Mouse (Mus musculus) midbrain, embryonic 12.5 days (tissue): Measurements from ENCODE around the gene Hspa13. TPM values are rescaled to one million over a fixed set of nuclear protein-coding genes. Genes with fewer than 3 reads are reported as not detected.
A peak's percentile ranks its signal among the peaks of the same experiment; 100 is the strongest.

Experiments
- ATAC-seq: fragments of 200-750 bp; cut with Nextera tagmentation; 2 replicates; pipeline ENCODE4 v1.8.0; 2017; ENCODE audit warnings: low read depth, moderate TSS enrichment, moderate library complexity; ENCODE audit not compliant: low FRiP score
- H3K27ac ChIP-seq: fragments of 300-500 bp; sonication (generic); replicated peaks from 2 replicates; pipeline ENCODE4 v1.5.1; 2016; ENCODE audit warnings: mild to moderate bottlenecking
- H3K27me3 ChIP-seq: fragments of 300-500 bp; sonication (generic); 2 replicates; pipeline ENCODE4 v1.6.1; 2016; ENCODE audit warnings: mild to moderate bottlenecking
- H3K36me3 ChIP-seq: fragments of 300-500 bp; sonication (generic); 2 replicates; pipeline ENCODE4 v1.6.1; 2016
- H3K4me1 ChIP-seq: fragments of 300-500 bp; sonication (generic); 2 replicates; pipeline ENCODE4 v1.6.1; 2016
- H3K4me2 ChIP-seq: fragments of 300-500 bp; sonication (generic); replicated peaks from 2 replicates; pipeline ENCODE4 v1.6.1; 2016; ENCODE audit warnings: mild to moderate bottlenecking, moderate library complexity
- H3K4me3 ChIP-seq: fragments of 300-500 bp; sonication (generic); 2 replicates; pipeline ENCODE4 v1.5.1; 2016; ENCODE audit warnings: mild to moderate bottlenecking
- H3K9ac ChIP-seq: fragments of 300-500 bp; sonication (generic); replicated peaks from 2 replicates; pipeline ENCODE4 v1.6.1; 2016; ENCODE audit warnings: mild to moderate bottlenecking, moderate library complexity
- H3K9me3 ChIP-seq: fragments of 300-500 bp; sonication (generic); 2 replicates; pipeline ENCODE4 v1.6.1; 2016; ENCODE audit warnings: mild to moderate bottlenecking
- WGBS: fragments of 180-500 bp; shearing (Covaris S2); methylation state at CpG from one replicate; pipeline ENCODE4 v1.1.7; 2016; 5-methylcytosine and 5-hydroxymethylcytosine counted together
- polyA plus RNA-seq: library from polyadenylated mRNA; unstranded; fragments of >200 nt; fragmentation: Nextera tagmentation; extraction: Ambion mirVana; gene quantifications from 2 replicates; pipeline ENCODE4 v1.2.1, GENCODE M21; 2016

Gene Hspa13
- 39.4 and 40.0 TPM in 2 replicates for polyA plus RNA-seq

DNA sequence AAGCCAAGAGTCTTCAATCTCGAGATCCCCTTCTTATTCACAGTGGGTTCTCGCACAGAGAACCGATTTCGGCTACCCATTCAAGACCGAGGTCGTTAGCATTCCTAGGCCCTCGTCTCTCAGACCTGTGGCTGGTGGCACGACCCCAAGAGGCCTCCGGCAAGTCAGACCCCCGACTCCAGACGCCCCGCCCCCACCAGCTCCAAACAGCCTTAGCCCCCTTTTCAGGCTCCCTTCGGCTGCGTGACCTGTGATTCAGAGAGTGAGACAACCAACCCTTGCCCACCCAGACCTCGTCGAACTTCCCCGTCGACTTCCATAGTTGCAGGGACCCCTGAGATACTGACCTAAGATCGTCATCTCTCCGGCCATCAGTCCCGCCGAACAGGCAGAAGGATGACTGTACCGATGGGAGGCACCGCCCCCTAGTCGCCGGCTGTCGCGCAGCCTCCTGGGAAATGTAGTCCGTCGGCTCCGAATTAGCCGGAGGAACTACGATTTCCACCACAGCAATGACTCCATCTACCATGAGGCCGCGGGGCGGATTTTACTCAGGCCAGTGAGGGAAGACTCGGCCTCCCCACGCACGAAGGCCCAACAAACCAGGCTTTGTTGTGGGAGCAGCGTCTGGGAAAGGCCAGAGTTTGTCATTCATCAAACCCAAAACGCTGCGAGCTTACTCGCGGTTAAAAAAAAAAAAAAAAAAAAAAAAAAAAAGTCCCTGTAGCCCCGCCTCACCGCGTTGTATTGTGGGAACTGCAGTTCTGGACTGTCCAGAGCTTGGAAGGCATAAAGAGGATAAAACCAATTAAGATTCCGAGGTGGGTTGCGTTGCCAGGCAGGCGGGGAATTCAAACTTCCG is at the start of gene Hspa13:
Gene Hspa13, minus strand, starts transcription at position 717 of the 862 bp plus-strand sequence.
- Histone ChIP-seq H3K4me2 (peak within 1 kb of the TSS; percentile 67), H3K36me3 (peaks cover 24% of the 10 kb centered on the region), H3K9me3 (no peaks in the 10 kb centered on the region), H3K4me3 (peak within 1 kb of the TSS; percentile 70), H3K4me1 (no peaks in the 10 kb centered on the region), H3K27ac (peak within 1 kb of the TSS; percentile 73), H3K27me3 (no peaks in the 10 kb centered on the region), H3K9ac (peak within 1 kb of the TSS; percentile 71)
- ATAC-seq: peak; percentile 98
- WGBS: under 1% methylated on average over 51 of the region's 51 CpGs

DNA sequence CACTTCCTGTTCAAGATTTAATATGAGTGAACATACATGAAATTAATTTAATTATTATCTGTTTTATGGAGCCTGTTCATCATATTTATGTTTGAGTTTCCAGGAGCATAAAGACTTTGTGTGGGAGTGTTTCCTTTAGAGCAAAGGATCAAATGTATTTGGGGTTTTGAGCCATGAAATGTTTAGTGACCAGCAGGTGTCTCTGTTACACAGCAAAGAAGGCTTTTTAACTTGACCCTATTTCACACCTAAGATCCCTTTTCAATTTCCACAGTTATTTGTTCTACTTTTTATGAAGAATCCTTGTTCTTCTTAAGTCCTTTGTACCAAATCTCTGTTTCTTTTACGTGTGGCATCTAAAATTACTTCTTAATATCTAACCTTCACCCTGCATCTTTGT is 12.4 kb upstream of the Hspa13 start:
- H3K4me3 ChIP-seq: no peak overlapping the region
- no peak overlapping the region for H3K4me2 ChIP-seq

GRCm38 (mm10) chr16:75773222-75773621 is 6.3 kb upstream of the Hspa13 start:
- no peaks in the 10 kb centered on the region for H3K9me3 ChIP-seq
- WGBS: 87% methylated on average over 10 of the region's 10 CpGs
- no peak overlapping the region for H3K4me2 ChIP-seq
- no peak for ATAC-seq
- no peaks in the 10 kb centered on the region for H3K27me3 ChIP-seq
- H3K27ac ChIP-seq: no peak overlapping the region
- H3K4me3 ChIP-seq: no peak overlapping the region
- no peak overlapping the region for H3K9ac ChIP-seq
- no peaks in the 10 kb centered on the region for H3K36me3 ChIP-seq
- no peaks in the 10 kb centered on the region for H3K4me1 ChIP-seq

More for the DNA sequence above, 12.4 kb upstream of the Hspa13 start:
- H3K27me3 ChIP-seq: no peaks in the 10 kb centered on the region
- no peaks in the 10 kb centered on the region for H3K36me3 ChIP-seq
- no peak overlapping the region for H3K9ac ChIP-seq
- 36% methylated on average over 1 of the region's 1 CpGs for WGBS
- no peak for ATAC-seq
- H3K4me1 ChIP-seq: no peaks in the 10 kb centered on the region
- H3K27ac ChIP-seq: no peak overlapping the region
- no peaks in the 10 kb centered on the region for H3K9me3 ChIP-seq

GRCm38 (mm10) chr16:75767250-75768002 is 522 bp upstream of the Hspa13 start:
- 22% methylated on average over 21 of the region's 21 CpGs for WGBS
- Histone ChIP-seq H3K9me3 (no peaks in the 10 kb centered on the region), H3K4me3 (peak overlapping the region; percentile 70), H3K4me1 (no peaks in the 10 kb centered on the region), H3K27ac (peak overlapping the region; percentile 73), H3K4me2 (peak overlapping the region; percentile 67), H3K9ac (peak overlapping the region; percentile 43), H3K36me3 (peaks cover 21% of the 10 kb centered on the region), H3K27me3 (no peaks in the 10 kb centered on the region)
- peak; percentile 65 for ATAC-seq

DNA sequence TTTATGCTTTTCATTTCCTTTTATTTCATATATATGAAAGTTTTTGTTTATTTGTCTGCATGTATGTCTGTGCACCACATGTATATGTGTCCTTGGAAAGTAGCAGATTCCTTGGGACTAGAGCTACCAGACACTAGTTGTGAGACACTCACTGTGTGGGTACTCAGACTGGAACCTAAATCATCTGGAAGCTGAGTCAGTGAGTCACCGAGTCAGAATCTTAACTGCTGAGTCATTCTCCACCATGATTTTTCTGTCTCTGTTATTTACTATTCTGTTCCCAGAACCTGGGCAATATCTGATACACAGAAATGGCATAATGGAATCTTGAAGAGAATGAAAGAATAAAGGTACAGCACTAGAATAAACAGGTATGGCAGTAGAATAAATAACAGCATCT is 14.0 kb downstream of the Hspa13 start:
- no peaks in the 10 kb centered on the region for H3K27me3 ChIP-seq
- peaks cover 24% of the 10 kb centered on the region for H3K36me3 ChIP-seq
- H3K4me1 ChIP-seq: no peaks in the 10 kb centered on the region
- 86% methylated on average over 1 of the region's 1 CpGs for WGBS
- ATAC-seq: no peak
- H3K9ac ChIP-seq: no peak overlapping the region
- H3K27ac ChIP-seq: no peak overlapping the region
- no peak overlapping the region for H3K4me3 ChIP-seq
- H3K9me3 ChIP-seq: no peaks in the 10 kb centered on the region
- H3K4me2 ChIP-seq: no peak overlapping the region

DNA sequence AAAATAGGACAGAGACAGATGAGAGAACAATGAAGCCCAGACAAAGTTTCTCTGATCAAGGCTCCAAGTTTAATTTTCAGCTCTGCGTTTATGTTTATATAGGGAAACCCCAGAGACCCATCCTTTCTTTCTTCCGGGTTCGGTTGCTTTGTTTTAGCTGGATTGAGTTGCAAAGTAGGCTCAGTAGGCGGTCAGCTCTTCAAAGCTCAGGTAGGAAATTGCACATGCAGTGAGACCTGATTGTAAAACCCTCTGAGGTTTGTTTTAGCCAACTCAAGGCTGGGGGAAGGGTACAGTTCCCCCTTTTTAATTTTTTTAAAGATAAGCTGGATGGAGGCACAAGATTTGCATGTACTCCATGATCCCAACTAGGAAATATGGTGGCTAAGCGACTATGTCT is 16.8 kb downstream of the Hspa13 start:
- Histone ChIP-seq H3K9me3 (no peaks in the 10 kb centered on the region), H3K27me3 (no peaks in the 10 kb centered on the region), H3K4me1 (no peaks in the 10 kb centered on the region), H3K27ac (no peak overlapping the region), H3K4me2 (no peak overlapping the region), H3K36me3 (peaks cover 5% of the 10 kb centered on the region; the same call in 1 of the 2 replicates), H3K4me3 (no peak overlapping the region), H3K9ac (no peak overlapping the region)
- 54% methylated on average over 5 of the region's 5 CpGs for WGBS
- no peak for ATAC-seq

GRCm38 (mm10) chr16:75748926-75749325 is 18.0 kb downstream of the Hspa13 start:
- H3K9me3 ChIP-seq: no peaks in the 10 kb centered on the region
- no peaks in the 10 kb centered on the region for H3K4me1 ChIP-seq
- no peak overlapping the region for H3K9ac ChIP-seq
- no peak overlapping the region for H3K27ac ChIP-seq
- no peak overlapping the region for H3K4me3 ChIP-seq
- WGBS: 95% methylated on average over 1 of the region's 1 CpGs
- H3K27me3 ChIP-seq: no peaks in the 10 kb centered on the region
- H3K4me2 ChIP-seq: no peak overlapping the region
- no peaks in the 10 kb centered on the region for H3K36me3 ChIP-seq
- no peak for ATAC-seq

- no peak overlapping the region for H3K9ac ChIP-seq
- no peaks in the 10 kb centered on the region for H3K27me3 ChIP-seq
- no peaks in the 10 kb centered on the region for H3K4me1 ChIP-seq
- no peaks in the 10 kb centered on the region for H3K9me3 ChIP-seq
- no peaks in the 10 kb centered on the region for H3K36me3 ChIP-seq
- no peak overlapping the region for H3K27ac ChIP-seq
- WGBS: 68% methylated on average over 3 of the region's 3 CpGs
- no peak overlapping the region for H3K4me3 ChIP-seq
- no peak for ATAC-seq
- H3K4me2 ChIP-seq: no peak overlapping the region
Observed at GRCm38 (mm10) chr16:75744014-75744413, 22.9 kb downstream of the Hspa13 start.

DNA sequence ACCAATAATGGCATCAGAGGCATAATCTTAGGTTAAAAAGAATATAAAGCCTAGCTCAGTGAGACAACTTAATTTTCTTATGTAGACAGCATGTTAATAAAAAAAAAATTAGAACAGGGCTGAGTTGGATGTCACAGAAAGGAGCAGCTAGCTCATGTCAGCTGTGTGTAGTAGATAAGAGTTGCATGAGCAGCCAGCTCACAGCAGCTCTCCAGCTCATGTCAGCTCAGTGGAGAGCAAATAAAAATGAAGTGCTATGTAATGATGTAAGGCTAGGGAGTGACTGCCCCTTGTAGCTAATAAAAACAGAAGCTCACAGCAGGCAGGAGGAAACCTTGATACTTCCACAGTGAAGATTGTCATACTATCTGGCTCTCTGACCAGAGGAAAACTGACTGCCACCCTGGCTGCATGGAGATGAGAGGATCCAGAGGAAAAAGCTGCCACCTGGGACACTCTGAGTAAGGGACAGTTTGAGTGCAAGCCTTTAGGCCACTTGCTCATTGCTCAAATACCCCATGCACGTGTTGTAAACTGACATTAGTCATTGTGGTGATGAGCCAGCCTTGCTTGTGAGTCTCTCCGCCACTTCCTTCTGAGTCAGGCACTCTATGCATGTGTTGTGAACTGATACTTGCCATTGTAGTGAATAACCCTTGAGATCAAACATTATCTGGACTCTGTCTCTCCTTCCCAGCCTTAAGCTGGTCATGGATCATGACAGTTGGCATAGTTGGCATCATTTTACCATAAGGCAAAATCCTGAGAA is 49.3 kb downstream of the Hspa13 start:
- no peak overlapping the region for H3K27ac ChIP-seq
- 69% methylated on average over 2 of the region's 2 CpGs for WGBS
- no peaks in the 10 kb centered on the region for H3K27me3 ChIP-seq
- H3K4me1 ChIP-seq: no peaks in the 10 kb centered on the region
- no peaks in the 10 kb centered on the region for H3K9me3 ChIP-seq
- ATAC-seq: no peak
- no peak overlapping the region for H3K4me2 ChIP-seq
- H3K4me3 ChIP-seq: no peak overlapping the region
- no peak overlapping the region for H3K9ac ChIP-seq
- H3K36me3 ChIP-seq: no peaks in the 10 kb centered on the region

DNA sequence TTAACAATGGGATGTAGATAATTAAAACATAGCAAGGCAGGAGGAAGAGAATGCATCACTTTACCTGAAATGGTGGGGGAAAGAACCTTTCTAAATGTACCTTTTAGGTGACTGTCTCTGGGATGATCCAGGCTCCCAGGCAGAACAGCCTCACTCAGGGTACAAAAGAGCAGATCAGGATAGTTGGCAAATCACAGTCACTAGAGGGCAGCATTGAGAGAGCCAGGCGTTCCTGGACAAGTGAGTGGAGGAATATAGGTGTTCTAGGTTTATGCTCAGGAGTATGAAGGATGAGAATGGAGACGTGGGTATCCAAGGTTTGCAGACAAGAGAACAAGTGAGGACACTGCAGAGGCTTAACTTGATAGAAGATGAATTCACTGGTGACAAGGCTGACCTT is 70.7 kb downstream of the Hspa13 start:
- no peak overlapping the region for H3K4me3 ChIP-seq
- no peak overlapping the region for H3K4me2 ChIP-seq
- no peak overlapping the region for H3K27ac ChIP-seq
- no peaks in the 10 kb centered on the region for H3K27me3 ChIP-seq
- ATAC-seq: peak; percentile 74
- no peak overlapping the region for H3K9ac ChIP-seq
- H3K36me3 ChIP-seq: no peaks in the 10 kb centered on the region
- H3K4me1 ChIP-seq: no peaks in the 10 kb centered on the region
- whole genome bisulfite sequencing: 29% methylated on average over 2 of the region's 2 CpGs
- no peaks in the 10 kb centered on the region for H3K9me3 ChIP-seq
